8 mouse cellular contexts compared by ENCODE assay signal in genomic region chr8:91991542-91992452, GRCm38 (mm10).
DNase-seq lines count a peak whose midpoint lies in the region; ATAC-seq lines count a peak whose summit lies in the region.

No protein-coding gene starts in this region.

- H3K27ac ChIP-seq in forebrain, embryonic 11.5 days (ENCODE audit: low read depth, low read length) = no peak overlapping the region
- peak overlapping the region; percentile 81 for H3K27ac ChIP-seq in hindbrain, embryonic 13.5 days
- peak overlapping the region; percentile 87 for H3K27ac ChIP-seq in midbrain, embryonic 13.5 days

- H3K9ac ChIP-seq in forebrain, embryonic 11.5 days (ENCODE audit: low read length) = no peak overlapping the region
- no peak overlapping the region for H3K9ac ChIP-seq in hindbrain, embryonic 13.5 days
- peak overlapping the region; percentile 37; the same call in 1 of the 2 replicates for H3K9ac ChIP-seq in midbrain, embryonic 13.5 days (replicated peaks)

- peaks cover 11% of the 10 kb centered on the region for H3K4me1 ChIP-seq in forebrain, embryonic 11.5 days (replicated peaks; ENCODE audit: control insufficient read depth, insufficient read depth, low read length)
- H3K4me1 ChIP-seq in hindbrain, embryonic 13.5 days (replicated peaks) = peaks cover 75% of the 10 kb centered on the region
- H3K4me1 ChIP-seq in midbrain, embryonic 13.5 days (replicated peaks) = peaks cover 68% of the 10 kb centered on the region

- no peaks in the 10 kb centered on the region for H3K9me3 ChIP-seq in forebrain, embryonic 11.5 days (ENCODE audit: control insufficient read depth, low read length)
- no peaks in the 10 kb centered on the region for H3K9me3 ChIP-seq in hindbrain, embryonic 13.5 days
- H3K9me3 ChIP-seq in midbrain, embryonic 13.5 days = no peaks in the 10 kb centered on the region

- peak; percentile 20 to 33 for DNase-seq in cerebellum, postnatal 25 days
- no peak for DNase-seq in cerebellum, adult 8-10 months
- peak; percentile 72 for DNase-seq in forebrain, embryonic 11.5 days (ENCODE audit: low spot score)
- DNase-seq in urinary bladder, adult 18-20 months (ENCODE audit: low spot score in 2 of 2) = no peak
- no peak for DNase-seq in left cerebral cortex, adult 11 months (ENCODE audit: low spot score)
- DNase-seq in spleen, adult 12 weeks (ENCODE audit: low spot score) = no peak

- H3K36me3 ChIP-seq in forebrain, embryonic 11.5 days (ENCODE audit: control insufficient read depth, insufficient read depth, low read length) = no peaks in the 10 kb centered on the region
- H3K36me3 ChIP-seq in hindbrain, embryonic 13.5 days = no peaks in the 10 kb centered on the region
- H3K36me3 ChIP-seq in midbrain, embryonic 13.5 days = no peaks in the 10 kb centered on the region

- ATAC-seq in forebrain, embryonic 11.5 days (replicated peaks; ENCODE audit: low FRiP score) = peak; percentile 57; the same call in 1 of the 2 replicates
- ATAC-seq in hindbrain, embryonic 13.5 days (ENCODE audit: low FRiP score) = peak; percentile 64
- ATAC-seq in midbrain, embryonic 13.5 days = peak; percentile 73

- WGBS in forebrain, embryonic 11.5 days = 22% methylated on average over 25 of the region's 25 CpGs
- 15% methylated on average over 25 of the region's 25 CpGs for WGBS in hindbrain, embryonic 13.5 days
- WGBS in midbrain, embryonic 13.5 days = 13% methylated on average over 25 of the region's 25 CpGs

- peak overlapping the region; percentile 20; the same call in 1 of the 2 replicates for H3K4me2 ChIP-seq in forebrain, embryonic 11.5 days (ENCODE audit: low read depth, low read length, severe bottlenecking)
- H3K4me2 ChIP-seq in hindbrain, embryonic 13.5 days = peak overlapping the region; percentile 44
- peak overlapping the region; percentile 44 for H3K4me2 ChIP-seq in midbrain, embryonic 13.5 days (replicated peaks)

- no peak overlapping the region; the same call in 1 of the 2 replicates for H3K4me3 ChIP-seq in forebrain, embryonic 11.5 days (ENCODE audit: low read depth, low read length)
- H3K4me3 ChIP-seq in hindbrain, embryonic 13.5 days = peak overlapping the region; percentile 20
- H3K4me3 ChIP-seq in midbrain, embryonic 13.5 days (replicated peaks) = peak overlapping the region; percentile 16

- H3K27me3 ChIP-seq in forebrain, embryonic 11.5 days (ENCODE audit: control insufficient read depth, insufficient read depth, low read length) = peaks cover 70% of the 10 kb centered on the region
- H3K27me3 ChIP-seq in hindbrain, embryonic 13.5 days = peaks cover 24% of the 10 kb centered on the region; the same call in 1 of the 2 replicates
- H3K27me3 ChIP-seq in midbrain, embryonic 13.5 days = peaks cover 13% of the 10 kb centered on the region

Comparison
In these comparisons a context has a peak if more than half of its experiments do, and no peak if none do; other contexts are left out.
1. DNase-seq: peak in cerebellum, postnatal 25 days (2 of 2) and forebrain, embryonic 11.5 days (single experiment); none in cerebellum, adult 8-10 months (single experiment), urinary bladder, adult 18-20 months (0 of 2), left cerebral cortex, adult 11 months (single experiment) and spleen, adult 12 weeks (single experiment).
2. Peak in every context shown above with its lines, with median percentiles within 50 percentile points of each other: ATAC-seq and H3K4me2 ChIP-seq.